Mouse (Mus musculus) stomach, postnatal 0 days (tissue): ENCODE measurements around the gene Sema4f. TPM values are rescaled to one million over a fixed set of nuclear protein-coding genes. Genes with fewer than 3 reads are reported as not detected.

Experiments
- ATAC-seq: fragments of 200-750 bp; cut with Nextera tagmentation; 2 replicates; pipeline ENCODE4 v1.8.0; 2017; ENCODE audit not compliant: low FRiP score, low TSS enrichment
- DNase-seq: peaks from one replicate; pipeline ENCODE4 v3.0.0-alpha.2; 2016; ENCODE audit warnings: low spot score
- H3K27ac ChIP-seq: fragments of 300-500 bp; sonication (generic); replicated peaks from 2 replicates; pipeline ENCODE4 v1.5.1; 2014; ENCODE audit warnings: mild to moderate bottlenecking, control low read depth
- H3K27me3 ChIP-seq: fragments of 300-500 bp; sonication (generic); 2 replicates; pipeline ENCODE4 v1.6.1; 2014; ENCODE audit warnings: low read length; ENCODE audit not compliant: control insufficient read depth, insufficient read depth
- H3K36me3 ChIP-seq: fragments of 300-500 bp; sonication (generic); 2 replicates; pipeline ENCODE4 v1.6.1; 2014; ENCODE audit warnings: low read length, mixed read lengths; ENCODE audit not compliant: control insufficient read depth, insufficient read depth
- H3K4me1 ChIP-seq: fragments of 300-500 bp; sonication (generic); replicated peaks from 2 replicates; pipeline ENCODE4 v1.6.1; 2014; ENCODE audit warnings: antibody characterized with exemption; ENCODE audit not compliant: control insufficient read depth, insufficient read depth
- H3K4me2 ChIP-seq: fragments of 300-500 bp; sonication (generic); replicated peaks from 2 replicates; pipeline ENCODE4 v1.6.1; 2014; ENCODE audit warnings: low read depth, mild to moderate bottlenecking, control low read depth, moderate library complexity
- H3K4me3 ChIP-seq: fragments of 300-500 bp; sonication (generic); 2 replicates; pipeline ENCODE4 v1.5.1; 2014; ENCODE audit warnings: low read depth, low read length, control low read depth
- H3K9ac ChIP-seq: fragments of 300-500 bp; sonication (generic); 2 replicates; pipeline ENCODE4 v1.6.1; 2014; ENCODE audit warnings: mild to moderate bottlenecking, low read length, control low read depth, mixed read lengths
- H3K9me3 ChIP-seq: fragments of 300-500 bp; sonication (generic); 2 replicates; pipeline ENCODE4 v1.6.1; 2016; ENCODE audit warnings: low read length; ENCODE audit not compliant: control insufficient read depth
- CTCF ChIP-seq: IDR thresholded peaks from 2 replicates; pipeline ENCODE4 v1.5.1; 2016; ENCODE audit warnings: antibody characterized with exemption, low read depth, mild to moderate bottlenecking, moderate library complexity
- EP300 ChIP-seq: optimal IDR thresholded peaks from 2 replicates; pipeline ENCODE3; 2016; ENCODE audit warnings: antibody characterized with exemption
- WGBS: fragments of 180-500 bp; shearing (Covaris S2); extraction: QIAGEN DNeasy Blood & Tissue Kit; methylation state at CpG from one replicate; pipeline ENCODE4 v1.1.7; 2014; 5-methylcytosine and 5-hydroxymethylcytosine counted together
- polyA plus RNA-seq: library from polyadenylated mRNA; unstranded; fragments of >200 nt; fragmentation: Nextera tagmentation; extraction: Ambion mirVana; gene quantifications from 2 replicates; pipeline ENCODE4 v1.2.1, GENCODE M21; 2015

Sema4f gene
- polyA plus RNA-seq, 1 experiment from 2014 or later: 0.58 TPM

GRCm38 (mm10) chr6:82956553-82957251 is 17.1 kb upstream of the Sema4f start:
- WGBS: 40% methylated on average over 4 of the region's 4 CpGs
- ATAC-seq (no peak), DNase-seq (no peak)
- Histone ChIP-seq H3K27me3 (no peaks in the 10 kb centered on the region), H3K4me2 (no peak overlapping the region), H3K27ac (no peak overlapping the region), H3K36me3 (no peaks in the 10 kb centered on the region), H3K9ac (no peak overlapping the region), H3K9me3 (no peaks in the 10 kb centered on the region), H3K4me1 (no peaks in the 10 kb centered on the region), H3K4me3 (no peak overlapping the region)
- no peak for TF ChIP-seq CTCF
- TF ChIP-seq EP300: no peak

GRCm38 (mm10) chr6:82946651-82947050 is 7.1 kb upstream of the Sema4f start, which contains the start of gene M1ap:
TSS of gene M1ap (plus strand) at chr6:82946902.
- Histone ChIP-seq H3K36me3 (no peaks in the 10 kb centered on the region), H3K9me3 (no peaks in the 10 kb centered on the region), H3K4me3 (no peak within 1 kb of the TSS), H3K27me3 (no peaks in the 10 kb centered on the region), H3K9ac (no peak within 1 kb of the TSS), H3K4me2 (no peak within 1 kb of the TSS), H3K4me1 (no peaks in the 10 kb centered on the region), H3K27ac (no peak within 1 kb of the TSS)
- 67% methylated on average over 14 of the region's 14 CpGs for WGBS
- no peak for TF ChIP-seq EP300
- no peak for TF ChIP-seq CTCF
- DNase-seq (no peak), ATAC-seq (no peak)

- WGBS: 55% methylated on average over 6 of the region's 6 CpGs
- Histone ChIP-seq H3K4me2 (no peak overlapping the region), H3K9ac (no peak overlapping the region), H3K4me3 (no peak overlapping the region), H3K36me3 (no peaks in the 10 kb centered on the region), H3K27ac (no peak overlapping the region), H3K27me3 (no peaks in the 10 kb centered on the region), H3K4me1 (no peaks in the 10 kb centered on the region), H3K9me3 (no peaks in the 10 kb centered on the region)
- peak; percentile 62 for TF ChIP-seq CTCF
- TF ChIP-seq EP300: no peak
- ATAC-seq (no peak), DNase-seq (no peak)
Measured at GRCm38 (mm10) chr6:82945750-82946149, 6.2 kb upstream of the Sema4f start.

GRCm38 (mm10) chr6:82940765-82941164 is 1.2 kb upstream of the Sema4f start:
- Histone ChIP-seq H3K4me3 (no peak overlapping the region), H3K27ac (no peak overlapping the region), H3K9ac (no peak overlapping the region), H3K4me2 (no peak overlapping the region), H3K4me1 (no peaks in the 10 kb centered on the region), H3K9me3 (no peaks in the 10 kb centered on the region), H3K27me3 (no peaks in the 10 kb centered on the region), H3K36me3 (no peaks in the 10 kb centered on the region)
- ATAC-seq (no peak), DNase-seq (no peak)
- no peak for TF ChIP-seq EP300
- no peak for TF ChIP-seq CTCF
- 69% methylated on average over 3 of the region's 3 CpGs for WGBS

GRCm38 (mm10) chr6:82934616-82935230 is 4.8 kb downstream of the Sema4f start:
- TF ChIP-seq CTCF (no peak), EP300 (no peak)
- DNase-seq (no peak), ATAC-seq (no peak)
- no peaks in the 10 kb centered on the region for H3K4me1 ChIP-seq
- H3K4me2 ChIP-seq: no peak overlapping the region
- no peak overlapping the region for H3K4me3 ChIP-seq
- no peak overlapping the region for H3K9ac ChIP-seq
- no peaks in the 10 kb centered on the region for H3K9me3 ChIP-seq
- H3K36me3 ChIP-seq: no peaks in the 10 kb centered on the region
- 85% methylated on average over 3 of the region's 3 CpGs for WGBS
- H3K27ac ChIP-seq: no peak overlapping the region
- H3K27me3 ChIP-seq: no peaks in the 10 kb centered on the region

- Histone ChIP-seq H3K4me2 (no peak overlapping the region), H3K36me3 (no peaks in the 10 kb centered on the region), H3K27me3 (no peaks in the 10 kb centered on the region), H3K9me3 (no peaks in the 10 kb centered on the region), H3K27ac (no peak overlapping the region), H3K4me3 (no peak overlapping the region), H3K9ac (no peak overlapping the region), H3K4me1 (no peaks in the 10 kb centered on the region)
- TF ChIP-seq EP300: no peak
- no peak for TF ChIP-seq CTCF
- DNase-seq: no peak
- no peak for ATAC-seq
- 58% methylated on average over 5 of the region's 5 CpGs for WGBS
Measured at GRCm38 (mm10) chr6:82927617-82928016, 12.0 kb downstream of the Sema4f start.
